Mouse (Mus musculus): ENCODE results near the gene Slirp. TPM values are rescaled to one million over a fixed set of nuclear protein-coding genes. Genes with fewer than 3 reads are reported as not detected.

The Slirp gene
- polyA plus RNA-seq (2012; rRNA removed) = 41.5 and 42.0 TPM in 2 replicates

GRCm38 (mm10) chr12:87443700-87444122 is at the start of gene Slirp, which contains the start of gene Alkbh1:
Gene Slirp (plus strand): TSS chr12:87443896.
Gene Alkbh1 (minus strand): TSS chr12:87444017.

GRCm38 (mm10) chr12:87471964-87472786 is 28.5 kb downstream of the Slirp start, which contains the start of gene Snw1:
Gene Snw1 (minus strand): TSS chr12:87472274.

GRCm38 (mm10) chr12:87494421-87494820 is 50.7 kb downstream of the Slirp start, which contains the start of gene Gm5788:
Gene Gm5788 (plus strand): TSS chr12:87494721.

Other genes starting within 250 kb of the Slirp start
- 0.06 and 0.13 TPM in 2 replicates for gene Samd15, start 244.2 kb upstream of the Slirp start, polyA plus RNA-seq (2012; rRNA removed)
- 0.84 and 0.85 TPM in 2 replicates for gene Tmed8, start 243.4 kb upstream of the Slirp start, polyA plus RNA-seq (2012; rRNA removed)
- 0.09 and 0.24 TPM in 2 replicates for gene Noxred1, start 205.2 kb upstream of the Slirp start, polyA plus RNA-seq (2012; rRNA removed)
- 7.2 and 7.7 TPM in 2 replicates for gene Vipas39, start 177.6 kb upstream of the Slirp start, polyA plus RNA-seq (2012; rRNA removed)
- 125 and 137 TPM in 2 replicates for gene Ahsa1, start 177.4 kb upstream of the Slirp start, polyA plus RNA-seq (2012; rRNA removed)
- 0.13 and 0.14 TPM in 2 replicates for gene Ism2, start 144.2 kb upstream of the Slirp start, polyA plus RNA-seq (2012; rRNA removed)
- 7.8 and 9.3 TPM in 2 replicates for gene Sptlc2, start 55.5 kb upstream of the Slirp start, polyA plus RNA-seq (2012; rRNA removed)
- 17.0 and 17.1 TPM in 2 replicates for gene Alkbh1, start 121 bp downstream of the Slirp start, polyA plus RNA-seq (2012; rRNA removed)
- gene Snw1, start 28.4 kb downstream of the Slirp start, polyA plus RNA-seq (2012; rRNA removed) = 22.6 and 23.0 TPM in 2 replicates
- not detected in 2 replicates for gene Gm5788, start 50.8 kb downstream of the Slirp start, polyA plus RNA-seq (2012; rRNA removed)
- gene Gm8300, start 70.4 kb downstream of the Slirp start, polyA plus RNA-seq (2012; rRNA removed) = not detected in 2 replicates
- not detected in 2 replicates for gene Oog1, start 158.8 kb downstream of the Slirp start, polyA plus RNA-seq (2012; rRNA removed)
- gene Gm4027, start 175.0 kb downstream of the Slirp start, polyA plus RNA-seq (2012; rRNA removed) = not detected in 2 replicates
- gene Gm16381, start 200.7 kb downstream of the Slirp start, polyA plus RNA-seq (2012; rRNA removed) = not detected in 2 replicates

Measured in liver, embryonic 14 days (tissue).